Mouse (Mus musculus): ENCODE measurements around the gene Snx17. TPM values are rescaled to one million over a fixed set of nuclear protein-coding genes. Genes with fewer than 3 reads are reported as not detected.

Snx17 gene
- polyA plus RNA-seq (2012; rRNA removed) = 58.4 and 66.9 TPM in 2 replicates

DNA sequence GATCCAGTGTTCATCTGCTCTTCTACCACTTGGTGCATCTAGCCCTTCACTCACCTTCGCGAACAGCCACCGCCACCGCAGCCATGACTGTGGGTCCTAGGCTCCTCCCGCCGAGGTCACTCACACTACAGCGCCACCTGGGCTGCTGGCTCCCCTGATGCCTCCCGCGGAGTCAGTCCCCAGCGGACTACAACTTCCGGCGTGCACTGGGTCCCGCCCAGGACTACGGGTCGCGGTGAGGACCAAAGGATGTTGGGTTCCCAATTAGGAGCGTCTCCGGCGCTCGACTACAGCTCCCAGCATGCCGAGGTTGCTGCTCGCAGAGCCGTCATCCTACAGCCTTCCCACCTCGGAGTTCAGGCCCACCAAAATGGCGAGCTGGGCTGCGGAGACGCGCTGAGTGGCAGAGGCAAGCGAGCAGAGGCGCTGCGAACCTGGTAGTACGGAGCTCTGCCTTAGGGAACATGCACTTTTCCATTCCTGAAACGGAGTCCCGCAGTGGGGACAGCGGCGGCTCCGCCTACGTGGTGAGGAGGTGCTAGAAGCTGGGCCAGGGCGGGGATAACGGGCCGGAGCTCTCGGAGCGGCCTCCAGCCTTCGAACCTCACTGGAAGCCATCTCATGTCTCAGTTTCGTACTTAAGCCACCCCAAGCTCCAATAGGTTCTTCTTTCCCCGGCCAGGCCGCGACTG lies at the start of gene Snx17, which contains the start of gene Eif2b4:
TSS of gene Snx17 (plus strand) at position 289 of the 692 bp plus-strand sequence.
TSS of gene Eif2b4 (minus strand) at position 492 of the 692 bp plus-strand sequence.
- Histone ChIP-seq H3K27me3 (ENCODE audit: control insufficient read depth, insufficient read depth, low read length) (no peaks in the 10 kb centered on the region), H3K4me1 (ENCODE audit: control insufficient read depth, insufficient read depth, insufficient read length) (peaks cover 7% of the 10 kb centered on the region; the same call in 1 of the 2 replicates), H3K27ac (ENCODE audit: insufficient read depth, low read length) (peak within 1 kb of the TSS; percentile 88), H3K36me3 (ENCODE audit: control insufficient read depth, insufficient read depth, low read length) (peaks cover 47% of the 10 kb centered on the region), H3K4me3 (ENCODE audit: extremely low read depth, insufficient read depth, insufficient read length) (peak within 1 kb of the TSS; percentile 93)
- under 1% methylated on average over 48 of the region's 48 CpGs for WGBS
- peak; percentile 98 to 100 for DNase-seq (ENCODE audit: low read depth in 1 of 2, low spot score in 2 of 2)
- TF ChIP-seq CTCF (IDR thresholded peaks at IDR 0.05; ENCODE audit: extremely low read depth, insufficient read depth, insufficient read length, insufficient replicate concordance) (peak; percentile 59; the same call in 1 of the 2 replicates), POLR2A (IDR thresholded peaks at IDR 0.05; ENCODE audit: low read depth, low read length) (peak; percentile 80)

- no peak overlapping the region for H3K4me3 ChIP-seq (ENCODE audit: extremely low read depth, insufficient read depth, insufficient read length)
- H3K27me3 ChIP-seq (ENCODE audit: control insufficient read depth, insufficient read depth, low read length) = no peaks in the 10 kb centered on the region
- H3K27ac ChIP-seq (ENCODE audit: insufficient read depth, low read length) = no peak overlapping the region
- DNase-seq (ENCODE audit: low read depth in 1 of 2, low spot score in 2 of 2) = no peak
- H3K4me1 ChIP-seq (ENCODE audit: control insufficient read depth, insufficient read depth, insufficient read length) = peaks cover 4% of the 10 kb centered on the region; the same call in 1 of the 2 replicates
- 93% methylated on average over 4 of the region's 4 CpGs for WGBS
- no peak for TF ChIP-seq POLR2A (IDR thresholded peaks at IDR 0.05; ENCODE audit: low read depth, low read length)
- no peak for TF ChIP-seq CTCF (IDR thresholded peaks at IDR 0.05; ENCODE audit: extremely low read depth, insufficient read depth, insufficient read length, insufficient replicate concordance)
- no peaks in the 10 kb centered on the region for H3K36me3 ChIP-seq (ENCODE audit: control insufficient read depth, insufficient read depth, low read length)
These were observed 43.2 kb upstream of the Snx17 start for GRCm38 (mm10) chr5:31149781-31150180.

DNA sequence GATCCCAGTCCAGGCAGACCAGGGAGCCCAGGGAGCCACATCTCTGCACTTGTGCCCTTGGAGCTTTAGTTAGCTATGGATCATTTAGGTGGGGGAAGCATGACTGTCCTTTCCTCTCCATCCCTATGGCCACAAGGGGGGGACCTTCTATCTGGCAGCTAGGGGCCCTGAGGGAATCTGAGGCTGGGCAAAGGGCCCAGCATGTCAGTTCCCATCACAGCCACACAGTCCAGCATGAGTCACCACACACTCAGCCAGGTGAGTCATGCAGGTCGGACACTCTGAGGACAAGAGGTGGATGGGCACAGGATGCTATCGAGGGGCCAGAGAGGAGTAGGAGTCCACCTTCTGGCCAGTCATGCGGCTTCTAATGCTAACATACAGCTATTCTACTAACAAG lies 41.3 kb upstream of the Snx17 start:
- DNase-seq (ENCODE audit: low read depth in 1 of 2, low spot score in 2 of 2) = no peak
- H3K36me3 ChIP-seq (ENCODE audit: control insufficient read depth, insufficient read depth, low read length) = no peaks in the 10 kb centered on the region
- H3K4me1 ChIP-seq (ENCODE audit: control insufficient read depth, insufficient read depth, insufficient read length) = peaks cover 4% of the 10 kb centered on the region; the same call in 1 of the 2 replicates
- TF ChIP-seq CTCF (IDR thresholded peaks at IDR 0.05; ENCODE audit: extremely low read depth, insufficient read depth, insufficient read length, insufficient replicate concordance) = no peak
- TF ChIP-seq POLR2A (IDR thresholded peaks at IDR 0.05; ENCODE audit: low read depth, low read length) = no peak
- H3K27me3 ChIP-seq (ENCODE audit: control insufficient read depth, insufficient read depth, low read length) = no peaks in the 10 kb centered on the region
- H3K4me3 ChIP-seq (ENCODE audit: extremely low read depth, insufficient read depth, insufficient read length) = no peak overlapping the region
- WGBS = 88% methylated on average over 3 of the region's 3 CpGs
- no peak overlapping the region for H3K27ac ChIP-seq (ENCODE audit: insufficient read depth, low read length)

DNA sequence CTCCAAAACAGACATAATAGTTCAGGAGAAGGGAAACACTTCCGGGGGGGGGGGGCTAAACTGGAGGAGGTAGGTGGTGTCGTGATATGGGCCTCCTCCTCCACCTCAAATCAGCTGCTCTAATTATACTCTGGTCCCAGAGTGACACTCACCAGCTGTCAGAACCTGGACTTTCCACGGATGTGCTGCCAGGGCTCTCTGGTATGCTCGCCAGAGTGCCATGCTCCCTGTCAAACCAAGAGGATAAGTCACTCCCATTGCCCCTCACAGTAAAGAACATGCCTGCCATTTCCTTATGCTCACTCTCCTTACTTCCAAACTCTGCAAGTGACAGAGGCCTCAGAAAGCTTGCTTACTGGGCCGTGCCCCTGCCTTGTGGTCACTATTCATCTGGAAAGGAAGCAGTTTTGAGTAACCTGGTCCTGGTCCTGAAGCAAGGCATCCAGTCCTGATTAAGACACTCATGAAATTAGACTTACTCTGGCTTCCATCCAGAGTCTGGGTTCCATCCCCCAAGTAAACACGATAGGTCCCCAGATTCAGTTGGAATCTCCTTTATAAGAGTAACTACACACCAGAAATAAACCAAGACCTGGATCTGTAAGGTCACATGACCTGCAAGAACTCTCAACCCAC lies 39.4 kb upstream of the Snx17 start:
- Histone ChIP-seq H3K36me3 (ENCODE audit: control insufficient read depth, insufficient read depth, low read length) (peaks cover 15% of the 10 kb centered on the region), H3K4me3 (ENCODE audit: extremely low read depth, insufficient read depth, insufficient read length) (peak overlapping the region; percentile 90), H3K27me3 (ENCODE audit: control insufficient read depth, insufficient read depth, low read length) (no peaks in the 10 kb centered on the region), H3K4me1 (ENCODE audit: control insufficient read depth, insufficient read depth, insufficient read length) (peaks cover 4% of the 10 kb centered on the region; the same call in 1 of the 2 replicates), H3K27ac (ENCODE audit: insufficient read depth, low read length) (no peak overlapping the region)
- DNase-seq (ENCODE audit: low read depth in 1 of 2, low spot score in 2 of 2) = no peak
- TF ChIP-seq CTCF (IDR thresholded peaks at IDR 0.05; ENCODE audit: extremely low read depth, insufficient read depth, insufficient read length, insufficient replicate concordance) (no peak), POLR2A (IDR thresholded peaks at IDR 0.05; ENCODE audit: low read depth, low read length) (no peak)
- WGBS = 43% methylated on average over 6 of the region's 6 CpGs

- H3K36me3 ChIP-seq (ENCODE audit: control insufficient read depth, insufficient read depth, low read length) = peaks cover 20% of the 10 kb centered on the region
- under 1% methylated on average over 19 of the region's 19 CpGs for WGBS
- peak; percentile 57 for TF ChIP-seq POLR2A (IDR thresholded peaks at IDR 0.05; ENCODE audit: low read depth, low read length)
- no peak for TF ChIP-seq CTCF (IDR thresholded peaks at IDR 0.05; ENCODE audit: extremely low read depth, insufficient read depth, insufficient read length, insufficient replicate concordance)
These were observed 38.9 kb upstream of the Snx17 start, which contains the start of gene Mpv17 for GRCm38 (mm10) chr5:31154152-31154553. Gene Mpv17 (minus strand): TSS chr5:31154251.

GRCm38 (mm10) chr5:31162462-31162861 lies 30.6 kb upstream of the Snx17 start:
- peaks cover 54% of the 10 kb centered on the region for H3K36me3 ChIP-seq (ENCODE audit: control insufficient read depth, insufficient read depth, low read length)
- no peaks in the 10 kb centered on the region for H3K4me1 ChIP-seq (ENCODE audit: control insufficient read depth, insufficient read depth, insufficient read length)
- H3K4me3 ChIP-seq (ENCODE audit: extremely low read depth, insufficient read depth, insufficient read length) = no peak overlapping the region
- no peak for DNase-seq (ENCODE audit: low read depth in 1 of 2, low spot score in 2 of 2)
- TF ChIP-seq CTCF (IDR thresholded peaks at IDR 0.05; ENCODE audit: extremely low read depth, insufficient read depth, insufficient read length, insufficient replicate concordance) (no peak), POLR2A (IDR thresholded peaks at IDR 0.05; ENCODE audit: low read depth, low read length) (no peak)
- H3K27me3 ChIP-seq (ENCODE audit: control insufficient read depth, insufficient read depth, low read length) = no peaks in the 10 kb centered on the region
- H3K27ac ChIP-seq (ENCODE audit: insufficient read depth, low read length) = no peak overlapping the region

More at GRCm38 (mm10) chr5:31154152-31154553, 38.9 kb upstream of the Snx17 start, which contains the start of gene Mpv17:
- Histone ChIP-seq H3K4me1 (ENCODE audit: control insufficient read depth, insufficient read depth, insufficient read length) (peaks cover 4% of the 10 kb centered on the region; the same call in 1 of the 2 replicates), H3K27me3 (ENCODE audit: control insufficient read depth, insufficient read depth, low read length) (no peaks in the 10 kb centered on the region), H3K4me3 (ENCODE audit: extremely low read depth, insufficient read depth, insufficient read length) (peak within 1 kb of the TSS; percentile 90), H3K27ac (ENCODE audit: insufficient read depth, low read length) (peak within 1 kb of the TSS; percentile 64)
- peak; percentile 55 to 72 for DNase-seq (ENCODE audit: low read depth in 1 of 2, low spot score in 2 of 2)
